Mouse (Mus musculus): Measurements from ENCODE around the gene Dtnb.

Dtnb gene

DNA sequence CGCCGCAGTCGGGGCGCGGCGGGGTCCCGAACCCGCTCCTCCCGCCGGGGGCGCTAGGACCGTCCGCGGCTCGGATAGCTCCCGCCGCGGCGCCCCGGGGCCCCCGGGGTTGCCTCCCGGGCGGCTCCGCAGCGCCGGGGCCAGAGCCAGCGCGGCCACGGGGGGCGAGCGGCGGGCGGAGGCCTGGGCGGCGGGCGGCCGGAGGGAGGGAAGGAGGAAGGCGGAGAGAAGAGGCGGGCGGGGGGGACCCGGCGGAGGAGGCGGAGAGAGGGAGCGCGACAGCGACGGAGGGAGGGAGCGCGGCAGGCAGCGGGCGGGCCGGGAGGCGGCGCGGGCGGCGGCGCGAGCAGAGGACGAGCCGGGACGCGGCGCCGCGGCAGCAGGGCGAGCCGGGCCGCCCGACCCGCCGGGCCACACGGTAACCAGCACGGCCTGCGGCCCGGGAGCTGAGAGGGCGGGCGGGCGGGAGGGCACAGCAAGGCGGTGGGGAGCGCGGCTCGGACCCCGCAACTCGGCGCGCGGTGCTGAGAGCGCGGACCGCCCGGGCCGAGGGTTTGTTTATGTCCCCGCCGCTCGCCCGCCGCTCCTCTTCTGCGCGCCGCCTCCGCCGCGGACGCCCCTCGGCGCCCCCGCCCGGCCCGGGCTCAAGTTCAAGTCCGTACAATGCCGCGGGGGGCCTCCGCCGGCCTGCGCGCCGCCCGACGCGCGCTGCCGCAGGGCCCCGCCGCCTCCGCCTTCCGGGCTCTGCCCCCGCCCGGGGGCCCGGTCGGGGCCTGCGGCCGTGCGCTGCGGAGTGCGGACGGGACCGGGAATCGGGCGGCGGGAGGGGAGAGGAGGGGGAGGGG lies 234.7 kb downstream of the Dtnb start:
- DNase-seq (ENCODE audit: low read depth, low spot score) = peak; percentile 42

DNA sequence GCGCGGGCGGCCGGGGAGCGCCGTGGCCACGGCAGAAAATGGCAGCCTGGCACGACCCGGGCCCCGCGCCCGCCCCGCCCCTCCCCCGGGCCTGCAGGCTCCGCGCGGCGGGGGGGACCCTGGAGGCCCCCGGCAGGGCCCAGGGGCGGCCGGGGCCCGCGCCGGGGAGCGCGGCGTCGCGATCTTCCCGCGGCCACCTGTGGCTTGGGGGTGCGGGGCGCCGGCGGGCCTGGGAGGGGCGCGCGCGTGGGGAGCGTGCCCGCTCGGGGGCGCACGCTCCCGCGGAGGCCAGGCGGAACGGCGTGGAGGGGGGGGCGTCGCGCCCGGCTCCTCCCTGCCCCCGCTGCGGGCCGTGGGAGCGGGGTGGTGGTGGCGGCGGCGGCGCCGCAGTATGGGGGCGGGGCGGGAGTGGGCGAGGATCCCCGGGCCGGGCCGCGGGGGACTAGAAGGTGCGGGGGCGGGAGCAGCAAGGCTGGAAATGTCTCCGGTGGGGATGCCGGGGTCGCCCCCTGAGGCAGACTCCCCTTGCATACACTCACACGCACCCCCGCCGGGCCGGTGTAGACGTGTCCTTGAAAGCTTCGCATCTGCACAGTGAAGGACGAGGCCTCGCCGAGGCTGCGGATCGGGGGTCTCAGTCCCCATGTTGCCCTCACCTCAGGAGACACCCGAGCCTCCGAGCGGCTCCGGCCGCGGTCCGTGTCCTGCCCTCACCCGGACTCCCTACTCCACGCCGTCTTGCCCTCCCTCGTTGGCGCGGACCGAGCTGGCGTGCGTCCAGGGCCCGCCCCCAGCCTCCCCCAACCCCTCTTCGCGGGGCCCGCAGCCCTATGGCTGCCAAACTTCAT lies 235.6 kb downstream of the Dtnb start:
- DNase-seq (ENCODE audit: low read depth, low spot score) = peak; percentile 55

DNA sequence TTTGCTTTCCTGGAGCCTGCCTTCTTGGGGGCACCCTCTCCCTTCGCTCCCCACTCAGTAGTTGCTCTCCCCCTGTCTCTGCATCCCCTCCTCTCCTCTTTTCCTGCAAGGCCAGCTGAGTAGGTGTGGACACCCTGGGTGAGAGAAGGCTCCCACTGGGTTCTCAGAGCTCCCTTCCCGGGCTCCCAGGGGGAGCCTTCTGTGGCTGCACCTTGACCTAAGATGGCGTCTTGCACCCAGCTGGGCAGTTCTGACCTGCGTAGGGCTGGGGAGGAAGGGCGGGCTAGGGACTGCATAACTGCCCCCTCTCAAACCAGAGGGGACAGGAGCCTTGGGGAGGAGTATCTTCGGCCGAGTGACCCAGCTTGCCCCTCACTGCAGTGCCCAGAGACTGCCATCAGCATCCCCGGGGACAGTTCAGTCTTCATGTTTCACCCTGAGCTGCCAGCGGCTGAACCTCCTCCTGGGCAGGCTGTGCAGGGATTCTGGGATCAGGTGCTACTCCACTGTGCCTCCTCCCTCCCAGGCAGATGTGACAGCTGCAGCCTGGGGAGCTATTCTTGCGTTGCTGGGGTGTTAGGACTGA lies 236.3 kb downstream of the Dtnb start:
- peak; percentile 47 for DNase-seq (ENCODE audit: low read depth, low spot score)

DNA sequence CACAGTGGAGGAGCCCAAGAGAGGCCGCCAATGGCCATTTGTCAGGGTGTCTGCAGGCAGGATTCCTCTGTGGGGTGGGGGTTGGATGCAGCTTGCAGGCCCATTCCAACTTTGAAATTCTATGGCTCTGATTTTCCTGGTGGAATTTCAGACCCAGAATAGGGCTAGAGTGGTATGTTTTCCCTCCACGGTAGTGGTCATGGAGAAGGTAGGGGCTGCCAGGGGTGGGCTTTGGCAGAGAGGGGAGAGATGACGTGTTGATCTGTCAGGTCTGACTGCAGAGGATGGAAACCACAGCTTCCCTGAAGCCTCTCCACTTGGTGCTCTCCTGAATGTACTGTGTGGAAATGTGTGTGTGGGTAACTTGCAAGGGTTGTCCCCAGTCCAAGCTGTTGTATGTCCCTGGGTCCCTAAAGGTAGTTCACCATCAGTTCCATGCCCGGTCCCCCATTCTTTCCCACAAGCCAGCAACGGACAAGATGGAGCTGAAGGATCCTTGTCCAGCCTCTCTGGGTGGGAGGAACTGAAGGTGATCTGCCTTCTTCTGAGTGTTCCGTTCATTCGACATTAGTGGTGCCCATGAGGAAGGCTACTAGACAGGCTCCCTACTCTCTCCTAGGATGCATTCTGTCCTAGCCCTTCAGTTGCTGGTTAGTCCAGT lies 237.5 kb downstream of the Dtnb start:
- no peak for DNase-seq (ENCODE audit: low read depth, low spot score)

DNA sequence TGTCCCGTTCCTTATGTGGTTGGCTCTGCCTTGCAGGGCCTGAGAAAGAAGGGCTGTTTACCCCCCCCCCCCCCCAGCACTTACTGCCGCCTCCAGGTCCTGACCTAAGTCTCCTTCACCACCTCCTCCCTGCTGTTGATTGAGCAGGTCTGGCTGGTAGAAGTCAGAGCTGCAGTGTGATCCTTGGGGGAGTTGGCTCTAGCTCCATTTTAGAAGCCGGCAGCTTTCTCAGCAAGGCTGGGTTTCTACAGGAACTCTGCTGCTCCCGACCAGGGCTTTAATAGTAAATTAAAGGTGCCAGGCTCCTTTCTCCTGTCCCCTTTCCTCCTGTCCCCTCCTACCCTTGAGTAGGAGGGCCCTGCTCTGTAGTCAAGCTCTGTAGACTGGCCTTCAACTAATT lies 238.3 kb downstream of the Dtnb start:
- DNase-seq (ENCODE audit: low read depth, low spot score) = no peak

DNA sequence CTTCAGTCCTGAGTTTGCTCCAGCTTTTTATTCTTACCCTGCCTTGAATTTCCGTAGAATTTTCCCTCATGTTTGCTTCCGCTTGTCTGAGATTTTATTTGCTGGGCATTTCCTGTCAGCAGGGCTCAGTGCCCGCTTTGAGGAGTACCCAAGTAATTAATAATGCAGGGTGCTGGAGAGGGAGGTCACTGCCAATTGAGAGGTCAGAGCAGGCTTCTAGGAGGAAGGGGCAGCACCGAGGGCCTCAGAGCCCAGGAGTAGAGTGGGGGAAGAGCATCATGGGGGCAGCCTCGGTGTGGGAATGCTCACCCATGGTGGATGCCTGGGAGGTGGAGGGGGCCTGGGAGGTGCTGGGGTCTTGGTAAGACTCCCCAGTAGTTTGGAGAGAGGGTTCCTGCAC lies 239.4 kb downstream of the Dtnb start:
- no peak for DNase-seq (ENCODE audit: low read depth, low spot score)

DNA sequence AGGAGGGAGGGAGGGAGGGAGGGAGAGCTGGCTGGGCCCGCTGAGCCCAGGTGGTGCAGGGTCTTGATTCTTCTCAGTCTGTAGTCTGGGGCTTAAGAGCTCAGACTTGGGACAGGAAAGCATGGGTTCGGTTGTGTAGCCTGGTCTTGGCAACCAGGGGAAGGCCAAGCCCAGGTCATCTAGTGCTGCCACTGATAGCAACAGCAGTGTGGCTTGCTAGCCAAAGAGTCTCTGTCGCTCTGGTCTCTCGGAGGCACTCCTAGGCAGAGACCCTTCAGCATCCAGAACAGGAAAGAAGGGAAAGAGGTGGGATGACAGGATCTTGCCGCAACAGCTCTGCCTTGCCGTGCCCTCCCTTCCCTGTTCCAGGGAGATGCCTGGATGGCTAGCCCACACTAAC lies 240.1 kb downstream of the Dtnb start:
- DNase-seq (ENCODE audit: low read depth, low spot score) = no peak

DNA sequence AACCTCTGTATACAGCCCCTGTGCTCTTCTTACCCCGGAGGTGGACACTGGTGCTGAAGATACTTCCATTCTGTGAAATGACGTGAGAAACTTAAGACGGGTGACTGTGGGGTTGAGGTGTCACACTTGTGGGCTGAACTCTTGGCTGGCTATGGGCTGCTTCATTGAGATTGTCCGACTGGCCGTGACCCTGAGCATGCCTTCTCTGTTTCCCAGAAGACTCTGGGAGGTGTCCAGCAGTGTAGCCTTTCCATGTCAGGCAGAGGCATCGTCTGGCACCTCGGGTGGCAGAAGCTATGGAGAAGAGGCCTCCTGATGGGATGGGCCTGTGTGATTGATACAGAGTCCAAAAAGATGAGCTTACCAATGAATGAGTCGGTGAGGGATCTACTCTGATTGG lies 241.0 kb downstream of the Dtnb start:
- no peak for DNase-seq (ENCODE audit: low read depth, low spot score)

DNA sequence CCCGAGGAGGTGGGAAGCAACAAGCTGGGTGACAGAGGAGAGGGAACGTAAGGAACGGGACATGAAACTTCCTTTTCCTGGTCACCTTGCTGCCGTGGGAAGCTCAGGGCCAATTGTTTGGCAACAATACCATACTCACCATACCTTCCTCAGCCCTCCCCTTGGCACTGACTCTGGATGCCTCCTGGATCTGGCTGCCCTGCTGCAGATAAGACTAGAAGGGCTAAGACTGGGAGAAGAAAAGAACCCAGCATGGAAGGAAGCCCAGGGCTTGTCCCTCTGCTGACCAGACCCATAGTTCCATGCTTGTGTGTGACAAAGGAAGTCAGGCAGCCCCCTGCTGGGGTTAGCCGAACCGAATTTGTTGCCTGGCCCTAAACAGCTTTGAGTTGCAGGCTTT lies 243.2 kb downstream of the Dtnb start:
- DNase-seq (ENCODE audit: low read depth, low spot score) = no peak

DNA sequence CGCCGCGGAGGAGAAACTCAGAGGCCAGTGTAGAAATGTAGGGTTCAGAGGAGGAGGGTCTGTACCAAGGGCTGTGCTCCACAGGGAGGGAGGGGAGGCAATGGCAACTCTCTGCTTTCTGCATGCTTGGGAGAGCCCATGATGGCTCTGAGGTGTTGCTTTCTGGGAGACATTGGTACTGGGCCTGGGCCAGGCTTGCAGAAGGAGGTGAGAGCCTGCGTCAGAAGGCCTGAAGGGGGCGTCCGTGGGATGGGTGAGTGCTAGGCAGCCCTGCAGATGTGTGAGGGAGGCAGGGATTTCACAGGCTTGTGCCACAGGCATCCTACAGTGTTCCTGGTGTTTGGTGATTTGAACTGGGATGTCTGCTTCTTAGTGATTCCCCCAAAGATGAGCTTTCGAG lies 244.9 kb downstream of the Dtnb start:
- DNase-seq (ENCODE audit: low read depth, low spot score) = peak; percentile 59

DNA sequence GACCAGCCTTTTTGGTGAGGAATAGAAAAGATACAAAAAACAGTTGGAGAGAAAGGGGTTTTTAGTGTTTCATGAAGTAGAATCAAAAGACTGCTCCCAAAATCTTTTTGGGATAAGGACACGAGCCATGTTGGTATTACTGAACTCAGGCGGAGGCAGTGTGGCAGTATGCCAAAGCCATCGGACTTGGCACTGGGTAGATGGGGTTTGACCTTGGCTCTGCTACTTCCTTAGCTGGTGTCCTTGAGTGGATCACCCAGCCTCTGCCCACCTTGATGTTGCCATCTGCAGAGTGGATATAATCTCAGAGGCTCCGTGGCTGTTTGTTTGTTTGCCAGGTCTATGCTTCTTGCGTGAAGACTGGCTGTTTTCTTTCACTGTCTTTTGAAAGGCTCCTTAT lies 245.4 kb downstream of the Dtnb start:
- DNase-seq (ENCODE audit: low read depth, low spot score) = no peak

DNA sequence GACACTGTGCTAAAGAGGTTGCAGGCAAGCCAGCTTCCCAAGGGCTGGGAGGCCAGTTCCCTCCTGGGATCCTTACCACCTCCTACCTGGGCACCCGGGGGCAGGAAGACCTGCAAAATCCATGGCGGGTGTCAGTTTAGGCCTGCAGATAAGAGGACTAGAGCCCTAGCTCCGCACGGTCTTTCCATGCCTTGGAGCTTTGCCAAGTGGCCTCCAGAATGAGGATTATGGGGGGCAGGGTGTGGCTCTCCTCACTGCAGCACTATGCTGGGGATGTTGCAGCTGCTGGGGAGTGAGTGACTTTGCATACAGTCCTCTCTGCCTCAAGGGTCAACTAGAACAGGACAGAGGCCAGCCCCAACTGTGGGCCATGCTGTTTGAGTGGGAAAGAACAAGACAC lies 247.7 kb downstream of the Dtnb start:
- no peak for DNase-seq (ENCODE audit: low read depth, low spot score)

DNA sequence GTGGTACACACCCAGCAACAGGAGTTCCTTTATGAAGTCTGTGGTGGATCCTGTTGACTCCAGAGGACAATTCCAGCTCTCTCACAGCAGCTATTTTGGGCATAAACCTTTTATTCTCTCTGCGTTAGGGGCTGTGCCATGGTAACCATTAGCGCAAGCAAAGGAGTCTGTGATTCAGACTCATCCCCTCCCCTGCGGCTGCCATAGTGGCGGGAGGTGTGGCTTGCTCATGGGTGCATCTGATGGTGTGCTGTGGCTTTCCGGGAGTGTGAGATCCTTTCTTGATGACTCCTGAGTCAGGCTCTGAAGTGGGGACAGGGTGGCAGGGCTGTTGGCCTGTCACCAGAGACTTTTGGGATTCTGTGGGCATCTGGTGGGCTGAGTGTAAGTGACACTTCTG lies 251.2 kb downstream of the Dtnb start:
- no peak for DNase-seq (ENCODE audit: low read depth, low spot score)

DNA sequence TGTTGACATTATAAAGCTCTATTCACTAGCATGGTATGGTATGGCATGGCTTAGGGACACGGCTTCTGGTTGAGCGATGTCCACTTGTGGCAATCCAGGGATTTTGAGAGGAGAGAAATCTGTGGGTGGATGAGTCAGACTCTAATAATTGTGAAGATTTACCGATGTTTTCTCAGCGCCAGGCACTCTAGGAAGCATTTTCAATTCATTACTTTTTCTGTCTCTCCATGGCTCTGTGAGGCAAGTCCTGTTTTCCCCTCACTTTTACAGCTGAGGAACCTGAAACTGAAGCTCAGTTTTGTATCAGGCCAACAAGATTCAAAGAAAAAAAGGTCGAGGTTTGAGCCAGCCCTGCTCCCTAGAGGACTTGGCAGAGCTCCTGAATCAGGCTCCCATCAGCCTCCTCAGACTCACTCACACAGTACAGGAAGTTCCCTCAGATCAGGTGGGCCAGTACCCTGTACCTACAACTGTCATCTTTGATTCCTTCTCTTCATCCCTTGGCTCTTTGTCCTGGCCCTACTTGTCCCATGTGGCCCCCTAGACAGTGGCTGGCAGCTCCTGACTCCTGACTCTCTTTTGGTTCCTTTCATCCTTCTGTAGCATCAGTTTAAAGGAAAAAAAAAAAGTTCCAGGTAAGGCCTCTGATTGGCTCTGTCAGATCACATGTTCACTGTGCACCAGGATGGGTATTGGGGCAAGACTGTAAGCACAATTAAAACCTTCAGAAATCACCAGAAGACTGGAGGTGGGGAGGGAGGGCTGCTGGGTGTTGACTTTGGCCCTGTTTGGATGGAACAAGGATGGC lies 252.9 kb downstream of the Dtnb start:
- DNase-seq (ENCODE audit: low read depth, low spot score) = no peak

DNA sequence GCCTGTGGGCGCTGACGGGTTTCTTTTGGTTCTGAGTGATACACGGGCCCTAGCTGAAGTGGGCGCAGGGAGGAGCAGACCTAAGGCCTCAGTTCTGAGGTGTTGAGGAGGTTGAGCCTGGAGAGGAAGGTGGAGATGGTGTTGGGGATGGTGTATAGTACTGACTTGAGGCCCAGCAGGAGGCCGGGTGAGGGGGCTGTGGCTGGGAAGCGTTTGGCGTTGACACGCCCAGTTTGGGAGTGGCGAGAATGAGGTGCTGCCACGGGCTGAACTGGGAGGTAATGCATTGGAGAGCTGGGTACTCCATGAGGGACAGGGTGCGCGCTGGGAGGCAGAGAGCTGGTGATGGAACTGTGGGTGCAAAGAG lies 253.5 kb downstream of the Dtnb start:
- DNase-seq (ENCODE audit: low read depth, low spot score) = peak; percentile 87

DNA sequence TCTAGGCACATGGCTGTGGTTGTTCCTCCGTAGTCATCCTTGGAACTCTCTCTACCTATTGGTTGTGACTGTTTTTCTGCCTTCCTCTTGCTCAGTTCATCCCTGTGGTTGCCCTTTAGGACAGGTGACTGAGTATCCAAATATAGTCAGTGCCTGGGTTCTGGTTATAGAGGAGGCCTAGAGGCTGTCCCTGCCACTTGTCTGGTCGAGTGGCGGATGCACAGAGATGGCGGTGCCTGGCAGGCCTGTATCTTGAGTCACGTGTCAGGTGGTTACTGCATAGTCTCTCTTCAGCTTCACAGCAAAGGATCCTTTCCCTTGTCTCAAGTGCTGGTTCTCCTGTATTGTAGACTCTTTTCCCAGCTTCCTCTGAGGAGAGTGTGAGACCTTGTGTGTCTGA lies 255.6 kb downstream of the Dtnb start:
- no peak for DNase-seq (ENCODE audit: low read depth, low spot score)
